Mouse (Mus musculus) cerebellum, adult 11 months (tissue): Measurements from ENCODE around the gene Mettl5.
"Not testable (repeated sequence)": the region's sequence is repeated elsewhere in the genome, so short reads cannot be mapped to it uniquely, and the experiment has no call there.

Experiments
- DNase-seq: peaks from one replicate; pipeline ENCODE4 v3.0.0; 2022

Mettl5 gene

DNA sequence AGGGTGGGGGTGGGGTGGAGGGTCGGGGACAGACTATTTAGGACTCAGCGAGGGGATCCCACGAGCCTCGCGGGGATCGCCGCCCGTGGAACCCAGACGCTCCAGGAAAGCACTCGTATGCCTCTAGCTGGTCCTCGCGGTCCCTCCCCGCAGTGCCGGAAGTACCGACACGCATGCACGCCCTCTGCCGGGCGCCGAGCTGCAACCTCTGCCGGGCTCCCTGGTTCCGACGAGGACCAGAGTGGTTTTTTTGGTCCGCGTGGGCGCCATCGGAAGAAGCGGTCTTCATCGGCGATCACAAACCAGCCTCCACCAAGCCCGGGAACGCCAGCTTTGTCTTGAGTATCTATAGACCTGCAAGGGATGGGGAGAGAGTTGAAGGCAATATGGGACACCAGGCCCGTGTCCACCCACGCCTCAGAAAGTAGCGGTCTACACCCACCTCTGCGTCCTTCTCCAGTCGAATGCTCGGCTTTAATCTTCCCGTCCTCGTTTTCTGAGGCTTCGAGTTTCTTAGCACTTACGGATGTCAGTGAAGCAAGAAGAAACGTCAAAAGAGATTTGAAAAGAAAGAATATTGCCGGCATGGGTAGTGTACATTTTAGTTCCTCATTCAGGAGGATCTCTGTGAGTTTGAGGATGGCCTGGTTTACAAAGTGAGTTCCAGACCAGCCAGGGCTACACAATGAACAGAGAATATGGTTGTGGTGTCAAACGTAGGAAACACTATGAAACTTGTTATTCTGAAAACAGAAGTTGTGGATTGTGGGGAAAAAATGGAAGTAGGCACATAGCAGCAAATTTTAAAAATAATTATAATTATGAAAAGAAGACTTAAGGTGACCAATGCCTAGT, at the start of gene Mettl5:
TSS of gene Mettl5 (minus strand) at position 165 of the 855 bp plus-strand sequence.
- DNase-seq = peak; percentile 81

GRCm38 (mm10) chr2:69924943-69925342, 39.5 kb upstream of the Mettl5 start:
- no peak for DNase-seq

DNA sequence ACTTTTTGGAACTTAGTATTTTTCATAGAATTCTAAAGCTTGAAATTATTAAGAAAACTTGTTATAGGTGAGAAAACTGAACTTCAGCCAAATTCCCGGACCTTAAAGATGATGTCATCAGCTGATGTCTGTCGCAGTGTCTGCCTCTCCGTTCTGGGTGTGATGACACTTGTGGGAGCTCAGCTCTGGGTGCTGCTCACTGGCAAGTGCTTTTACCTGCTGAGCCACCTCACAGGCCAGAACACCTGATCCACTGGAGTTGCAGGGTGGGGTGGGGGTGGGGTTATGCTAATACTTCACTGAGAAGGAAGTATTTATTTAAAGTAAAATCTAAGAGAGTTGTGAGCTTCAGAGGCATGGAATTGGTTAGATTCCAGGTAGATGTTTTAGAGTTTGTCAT, 31.9 kb upstream of the Mettl5 start:
- no peak for DNase-seq

GRCm38 (mm10) chr2:69912801-69913200, 27.4 kb upstream of the Mettl5 start:
- DNase-seq = no peak

GRCm38 (mm10) chr2:69907394-69907793, 22.0 kb upstream of the Mettl5 start:
- not testable (repeated sequence) for DNase-seq

DNA sequence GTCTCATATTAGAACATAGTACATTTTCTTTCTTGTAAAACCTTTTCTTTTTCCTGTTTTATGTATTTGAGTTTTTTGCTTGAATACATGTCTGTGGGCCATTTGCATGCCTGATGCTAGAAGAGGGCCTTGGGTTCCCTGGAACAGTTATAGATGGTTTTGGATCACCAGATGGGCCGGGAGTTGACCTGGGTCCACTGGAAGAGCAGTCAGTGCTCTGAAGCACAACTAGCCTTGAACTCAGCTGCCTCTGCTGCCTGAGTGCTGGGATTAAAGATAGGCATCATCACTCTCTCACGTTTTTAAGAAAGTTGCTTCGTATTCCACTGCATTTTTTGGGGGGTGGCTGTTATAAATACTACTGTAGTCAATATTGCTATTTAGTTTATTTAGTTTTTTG, 18.1 kb upstream of the Mettl5 start:
- no peak for DNase-seq

GRCm38 (mm10) chr2:69897618-69898575, 12.5 kb upstream of the Mettl5 start:
- DNase-seq = peak; percentile 36

GRCm38 (mm10) chr2:69897039-69897617, 11.7 kb upstream of the Mettl5 start, which contains the start of gene Ubr3:
TSS of gene Ubr3 (plus strand) at chr2:69897246.
- peak; percentile 96 for DNase-seq

GRCm38 (mm10) chr2:69896224-69896581, 10.8 kb upstream of the Mettl5 start:
- no peak for DNase-seq

DNA sequence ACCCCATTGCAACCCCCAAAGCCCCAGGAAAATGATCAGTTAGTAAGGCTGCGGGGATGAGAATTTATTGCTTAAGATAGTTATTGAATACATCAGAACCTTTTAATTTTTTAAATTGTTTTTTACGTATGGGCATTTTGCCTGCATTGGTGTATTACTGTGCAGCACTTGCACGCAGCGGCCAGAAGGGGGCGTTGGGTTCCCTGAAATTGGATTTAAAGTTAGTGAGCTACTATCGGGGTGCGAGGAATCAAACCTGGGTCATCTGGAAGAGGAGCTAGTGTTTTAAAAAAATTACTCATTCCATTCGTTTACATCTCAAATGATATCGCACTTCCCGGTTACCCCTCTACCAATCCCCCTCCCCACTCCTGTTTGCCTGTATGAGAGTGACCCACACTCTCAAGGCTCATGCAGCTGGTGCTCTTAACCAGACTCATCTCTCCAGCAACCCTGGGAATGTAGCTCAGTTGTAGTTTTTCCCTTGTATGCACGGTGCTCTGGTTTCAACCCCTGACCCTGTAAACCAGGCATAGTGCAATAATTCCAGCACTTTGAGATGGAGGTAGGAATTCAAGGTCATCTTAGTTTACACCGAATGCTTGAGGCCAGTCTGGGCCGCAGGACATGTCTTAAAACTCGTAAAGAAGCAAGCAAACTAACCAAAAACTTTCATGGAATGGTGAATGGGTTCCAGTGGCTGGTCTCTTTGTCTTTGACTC, 10.2 kb upstream of the Mettl5 start:
- no peak for DNase-seq

GRCm38 (mm10) chr2:69893891-69894290, 8.5 kb upstream of the Mettl5 start:
- DNase-seq = no peak

- DNase-seq = no peak
Observed at GRCm38 (mm10) chr2:69893145-69893544, 7.7 kb upstream of the Mettl5 start.

DNA sequence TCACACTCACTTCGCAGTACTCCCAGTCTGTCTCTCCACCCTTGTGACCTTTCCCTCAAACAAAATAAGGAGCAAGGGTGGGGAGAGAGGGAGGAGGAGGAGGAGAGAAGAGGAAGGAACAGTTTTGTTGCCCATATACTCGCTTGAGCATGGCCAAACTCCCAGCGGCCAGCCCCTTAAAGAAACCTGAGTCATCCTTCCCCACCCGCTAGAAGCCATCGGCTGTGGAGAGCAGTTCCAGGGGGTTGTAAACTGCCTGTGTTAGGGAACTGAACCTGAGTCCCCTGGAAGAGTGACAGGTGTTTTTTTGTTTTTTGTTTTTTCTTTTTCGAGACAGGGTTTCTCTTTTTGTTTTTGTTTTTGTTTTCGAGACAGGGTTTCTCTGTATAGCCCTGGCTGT, 5.4 kb upstream of the Mettl5 start:
- DNase-seq = no peak

GRCm38 (mm10) chr2:69888957-69889356, 3.5 kb upstream of the Mettl5 start:
- no peak for DNase-seq

GRCm38 (mm10) chr2:69885050-69885449, 365 bp downstream of the Mettl5 start:
- no peak for DNase-seq

DNA sequence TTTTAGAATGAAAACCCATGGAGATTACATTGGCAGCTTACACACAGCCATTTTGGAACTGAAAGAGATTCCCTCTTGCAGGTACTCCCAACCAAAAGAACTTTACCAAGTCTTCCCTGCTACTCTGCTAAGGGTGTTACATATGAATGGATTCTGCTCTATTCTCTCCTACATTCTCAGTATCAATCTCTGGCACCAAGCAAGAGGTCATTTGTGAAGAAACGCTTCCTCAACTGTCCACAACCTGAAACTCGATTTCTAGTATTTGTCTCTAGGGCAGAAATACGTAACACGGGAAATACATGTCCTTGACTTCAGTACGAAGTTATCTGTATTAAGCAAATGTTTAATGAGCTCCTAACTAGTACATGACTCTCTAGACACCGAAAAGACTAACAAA, 834 bp downstream of the Mettl5 start:
- DNase-seq = no peak

DNA sequence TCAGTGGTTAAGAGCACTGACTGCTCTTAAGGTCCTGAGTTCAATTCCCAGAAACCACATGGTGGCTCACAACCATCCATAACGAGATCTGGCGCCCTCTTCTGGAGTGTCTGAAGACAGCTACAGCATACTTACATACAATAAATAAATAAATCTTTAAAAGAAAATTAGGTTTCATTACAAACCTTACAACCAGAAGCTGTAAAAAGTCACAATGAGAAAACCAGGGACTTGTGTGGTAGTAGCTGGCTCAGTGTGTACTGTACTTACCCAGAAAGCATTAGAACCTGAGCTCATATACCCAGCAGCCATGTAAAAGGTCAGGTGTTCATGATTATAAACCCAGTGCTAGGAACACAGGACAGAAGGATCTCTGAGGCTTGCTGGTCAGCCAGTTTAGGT, 1.4 kb downstream of the Mettl5 start:
- no peak for DNase-seq

DNA sequence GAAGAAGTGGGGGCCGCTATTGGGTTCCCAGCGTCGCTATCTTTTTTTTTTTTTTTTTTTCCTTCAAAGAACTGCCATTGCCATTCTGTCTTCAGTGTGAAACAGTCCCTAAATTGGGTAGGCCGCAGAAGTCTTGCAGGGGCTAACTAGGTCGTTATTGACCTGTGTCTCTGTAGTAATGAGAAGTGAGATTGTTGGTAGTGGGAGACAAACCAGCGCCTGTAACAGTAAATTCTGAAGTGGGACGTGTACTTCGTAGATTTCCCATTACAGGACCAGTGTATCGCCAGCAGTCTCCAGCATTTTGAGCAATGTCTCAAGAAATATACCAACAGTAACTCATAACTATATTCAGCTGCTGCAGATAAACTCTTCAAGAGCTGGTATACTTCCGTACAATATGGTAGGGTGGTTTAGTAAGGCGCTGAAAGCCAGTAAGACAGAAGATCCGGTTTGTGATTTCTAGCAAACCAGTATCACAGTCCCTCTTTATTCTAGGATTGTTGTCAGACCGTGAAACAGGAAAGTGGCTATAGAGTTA, 23.2 kb downstream of the Mettl5 start:
- no peak for DNase-seq

GRCm38 (mm10) chr2:69861485-69862091, 23.8 kb downstream of the Mettl5 start, which contains the start of gene Ssb:
TSS of gene Ssb (plus strand) at chr2:69861562.
- DNase-seq = peak; percentile 90

GRCm38 (mm10) chr2:69860972-69861452, 24.4 kb downstream of the Mettl5 start:
- peak; percentile 30 for DNase-seq

DNA sequence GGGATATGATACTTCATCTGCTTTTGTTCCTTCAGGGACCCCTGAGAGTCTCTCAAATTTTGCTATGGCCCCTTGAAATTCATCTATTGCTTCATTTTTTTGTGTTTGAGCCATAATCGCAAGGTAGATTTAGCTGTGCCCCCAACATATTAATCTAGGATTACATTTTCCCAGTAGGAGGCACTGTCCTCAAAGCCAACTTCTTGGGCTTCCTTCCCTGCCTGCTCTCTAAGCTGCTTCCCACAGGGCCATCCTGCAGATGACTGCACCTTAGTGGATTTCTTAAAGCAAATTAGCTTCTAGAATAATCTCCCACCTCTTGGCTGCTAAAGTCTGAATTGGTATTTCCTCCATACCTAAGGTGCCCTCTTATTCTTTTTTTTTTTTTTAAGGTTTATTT, 27.5 kb downstream of the Mettl5 start:
- no peak for DNase-seq

GRCm38 (mm10) chr2:69856392-69856791, 29.0 kb downstream of the Mettl5 start:
- DNase-seq = no peak
